Mouse (Mus musculus): Measurements from ENCODE around the gene Polr1c.

DNA sequence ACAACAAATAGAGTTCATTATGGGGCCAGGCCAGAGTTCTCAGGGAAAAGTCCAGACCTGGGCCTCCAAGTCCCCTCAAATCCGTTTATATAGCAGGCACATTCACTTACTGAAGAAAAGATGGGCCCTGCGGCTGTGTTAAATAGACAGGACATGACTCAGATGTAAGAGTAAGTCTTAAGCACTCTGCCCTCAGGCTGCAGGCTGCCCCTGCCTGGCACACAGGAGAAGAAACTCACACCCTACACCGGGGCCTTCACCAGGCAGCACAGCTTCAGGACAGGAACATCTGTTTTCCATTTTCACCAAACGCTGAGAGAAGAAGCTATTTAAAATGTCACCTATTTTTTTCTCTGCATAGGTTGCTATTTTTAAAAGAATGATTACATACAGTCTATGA is 29.7 kb upstream of the Polr1c start:
- no peak for TF ChIP-seq CTCF (IDR thresholded peaks at IDR 0.05; ENCODE audit: low read depth, low read length)
- TF ChIP-seq POLR2A (IDR thresholded peaks at IDR 0.05; ENCODE audit: extremely low read depth, insufficient read depth, low read length) = no peak

Data from liver, adult 2 months (tissue).